Mouse (Mus musculus) cerebellum, adult 2 months (tissue): ENCODE measurements around the gene Sirt4.

Source experiments
- CTCF ChIP-seq: fragments of 200-500 bp; IDR thresholded peaks from 2 replicates; pipeline ENCODE4 v1.5.1; 2011; ENCODE audit warnings: low read depth, mild to moderate bottlenecking, control low read depth, low read length, moderate library complexity, borderline replicate concordance; ENCODE audit not compliant: insufficient read depth
- POLR2A ChIP-seq: fragments of 200-500 bp; IDR thresholded peaks from 2 replicates; pipeline ENCODE4 v1.6.1; 2011; ENCODE audit warnings: low read length, control low read depth, borderline replicate concordance; ENCODE audit not compliant: insufficient read depth

- TF ChIP-seq CTCF (no peak), POLR2A (no peak)
Observed at GRCm38 (mm10) chr5:115528128-115528527, 43.6 kb upstream of the Sirt4 start.
